Mouse (Mus musculus): Measurements from ENCODE around the gene Arhgap33.

DNA sequence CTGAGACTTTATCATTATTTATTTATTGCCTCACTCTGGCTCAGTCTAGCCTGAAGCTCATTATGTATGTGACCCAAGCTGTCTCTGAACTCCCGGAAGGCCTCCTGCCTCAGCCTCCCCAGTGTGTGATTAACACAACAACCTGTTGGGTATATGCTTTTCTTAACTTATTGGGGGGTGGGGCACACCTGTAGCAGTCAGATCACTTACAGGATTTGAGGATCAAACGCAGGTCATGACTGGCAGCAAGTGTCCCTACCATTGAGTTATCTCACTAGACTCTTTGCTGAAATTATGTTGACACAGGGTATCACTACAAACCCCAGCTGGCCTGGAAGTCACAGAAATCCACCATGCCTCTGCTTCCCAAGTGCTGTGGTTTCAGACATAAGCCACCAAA is 25.4 kb upstream of the Arhgap33 start:
- TF ChIP-seq CTCF (IDR thresholded peaks at IDR 0.05; ENCODE audit: borderline replicate concordance, extremely low read depth, insufficient read depth, insufficient read length), result no peak
- no peak for TF ChIP-seq POLR2A (IDR thresholded peaks at IDR 0.05; ENCODE audit: borderline replicate concordance, extremely low read depth, insufficient read depth, insufficient read length, poor library complexity, severe bottlenecking)
